Mouse (Mus musculus) T-cell, adult 2 months (primary cell): Measurements from ENCODE around the gene Armc12.

Source experiments
- DNase-seq: peaks from one replicate; pipeline ENCODE4 v3.0.0; 2022; ENCODE audit warnings: low spot score

Gene Armc12

GRCm38 (mm10) chr17:28588591-28588990, 58.0 kb downstream of the Armc12 start:
- DNase-seq: no peak
